Mouse (Mus musculus): ENCODE data around the gene Atn1.
"Not testable (repeated sequence)": the region's sequence is repeated elsewhere in the genome, so short reads cannot be mapped to it uniquely, and the experiment has no call there.

The Atn1 gene

DNA sequence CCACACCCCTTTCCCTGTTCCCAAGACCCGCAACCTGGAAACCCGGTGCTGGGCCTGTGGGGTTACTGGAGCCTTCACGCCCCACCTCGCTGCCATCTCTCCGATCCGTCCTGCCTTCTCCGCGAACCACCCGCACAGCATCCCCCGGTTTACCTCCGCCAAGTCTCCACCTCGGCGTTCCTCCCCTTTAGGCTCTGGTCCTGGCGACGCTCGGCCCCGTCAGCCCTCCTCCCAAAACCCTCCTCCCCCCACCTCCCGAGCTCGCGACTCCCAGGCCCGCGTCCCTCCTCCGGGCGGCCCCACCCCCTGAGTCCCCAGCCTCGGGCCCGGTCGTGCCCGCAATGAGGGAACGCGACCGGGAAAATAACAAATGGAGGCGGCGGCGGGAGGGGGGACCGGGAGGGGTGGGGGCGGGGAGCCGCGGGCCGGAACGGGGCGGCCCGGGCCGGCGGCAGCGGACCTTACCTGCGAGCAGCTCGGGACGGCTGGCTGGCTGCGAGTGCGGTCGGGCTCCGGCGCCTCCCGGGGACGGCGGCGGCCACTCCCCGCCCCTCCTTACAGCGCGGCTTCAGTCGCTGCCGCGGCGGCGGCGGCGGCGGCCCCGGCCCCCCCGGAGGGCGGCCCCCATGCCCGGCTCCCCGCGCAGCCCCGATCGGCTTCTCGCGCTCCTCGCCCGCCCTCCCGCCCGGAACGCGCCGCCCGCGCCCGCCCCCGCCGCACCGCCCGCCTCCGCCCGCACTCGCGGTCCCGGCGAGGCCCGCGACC is at the start of gene Atn1, which contains the start of gene Gm45234:
Atn1 (minus strand) TSS at position 694 of the 765 bp plus-strand sequence.
Gm45234 (minus strand) TSS at position 191 of the 765 bp plus-strand sequence.
- peak; percentile 17; the same call in 1 of the 2 replicates for ATAC-seq (ENCODE audit: insufficient number of reproducible peaks, low FRiP score, low TSS enrichment)

- ATAC-seq (ENCODE audit: insufficient number of reproducible peaks, low FRiP score, low TSS enrichment) = peak; percentile 59; the same call in 1 of the 2 replicates
Observed at GRCm38 (mm10) chr6:124805341-124806321, 49.3 kb upstream of the Atn1 start.

GRCm38 (mm10) chr6:124804341-124804740 is 48.0 kb upstream of the Atn1 start:
- no peak for ATAC-seq (ENCODE audit: insufficient number of reproducible peaks, low FRiP score, low TSS enrichment)

DNA sequence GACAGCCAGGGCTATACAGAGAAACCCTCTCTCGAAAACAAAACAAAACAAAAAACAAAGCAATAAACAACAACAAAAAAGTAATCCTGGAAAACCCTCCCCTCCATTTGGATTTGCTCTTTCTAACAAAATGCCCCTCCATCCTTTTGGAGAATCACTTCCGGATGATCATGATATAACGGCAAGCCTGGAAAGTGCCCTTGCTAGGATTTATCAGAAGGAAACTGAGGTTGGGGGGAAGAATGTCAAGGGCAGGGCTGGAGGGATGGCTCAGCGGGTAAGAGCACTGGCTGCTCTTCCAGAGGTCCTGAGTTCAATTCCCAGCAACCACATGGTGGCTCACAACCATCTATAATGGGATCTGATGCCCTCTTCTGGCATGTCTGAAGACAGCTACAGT is 47.4 kb upstream of the Atn1 start:
- ATAC-seq (ENCODE audit: insufficient number of reproducible peaks, low FRiP score, low TSS enrichment) = not testable (repeated sequence)

DNA sequence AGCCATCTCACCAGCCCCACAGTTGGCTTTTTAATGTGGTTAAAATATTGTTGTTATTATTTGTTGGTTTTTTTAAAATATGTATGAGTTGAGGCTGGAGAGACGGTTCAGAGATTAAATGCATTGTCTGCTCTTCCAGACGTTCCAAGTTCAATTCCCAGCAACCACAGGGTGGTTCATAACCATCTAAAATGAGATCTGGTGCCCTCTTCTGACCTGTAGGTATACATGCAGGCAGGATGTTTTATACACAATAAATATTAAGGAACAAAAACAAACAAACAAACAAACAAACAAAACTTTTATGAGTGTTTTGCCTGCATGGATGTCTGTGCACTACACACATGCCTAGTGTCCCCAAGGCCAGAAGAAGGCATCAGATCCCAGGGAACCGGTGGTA is 46.7 kb upstream of the Atn1 start:
- no peak for ATAC-seq (ENCODE audit: insufficient number of reproducible peaks, low FRiP score, low TSS enrichment)

GRCm38 (mm10) chr6:124802400-124802799 is 46.1 kb upstream of the Atn1 start:
- not testable (repeated sequence) for ATAC-seq (ENCODE audit: insufficient number of reproducible peaks, low FRiP score, low TSS enrichment)

DNA sequence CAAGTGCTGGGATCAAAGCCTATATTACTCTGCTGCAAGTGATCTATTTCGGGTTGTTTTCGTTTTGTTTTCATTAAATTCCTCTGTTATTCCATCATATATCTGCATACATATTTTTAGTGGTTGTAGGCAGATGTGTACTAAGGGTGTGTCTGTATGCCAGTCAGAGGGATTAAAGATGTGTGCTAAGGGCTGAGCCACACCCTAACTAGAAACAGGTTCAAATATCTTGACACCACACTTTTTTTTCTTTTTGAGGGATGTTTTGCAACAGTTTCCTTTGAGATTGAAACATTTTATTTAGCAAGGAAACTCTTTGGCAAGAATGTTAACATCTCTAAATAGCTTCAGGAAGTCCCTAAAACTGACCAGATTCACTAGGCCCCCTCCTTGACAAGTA is 39.9 kb upstream of the Atn1 start:
- ATAC-seq (ENCODE audit: insufficient number of reproducible peaks, low FRiP score, low TSS enrichment) = no peak

- ATAC-seq (ENCODE audit: insufficient number of reproducible peaks, low FRiP score, low TSS enrichment) = no peak
Observed at GRCm38 (mm10) chr6:124795781-124796180, 39.5 kb upstream of the Atn1 start.

- ATAC-seq (ENCODE audit: insufficient number of reproducible peaks, low FRiP score, low TSS enrichment) = no peak
Observed at GRCm38 (mm10) chr6:124791911-124792310, 35.6 kb upstream of the Atn1 start.

- no peak for ATAC-seq (ENCODE audit: insufficient number of reproducible peaks, low FRiP score, low TSS enrichment)
Observed at GRCm38 (mm10) chr6:124790121-124790520, 33.8 kb upstream of the Atn1 start.

DNA sequence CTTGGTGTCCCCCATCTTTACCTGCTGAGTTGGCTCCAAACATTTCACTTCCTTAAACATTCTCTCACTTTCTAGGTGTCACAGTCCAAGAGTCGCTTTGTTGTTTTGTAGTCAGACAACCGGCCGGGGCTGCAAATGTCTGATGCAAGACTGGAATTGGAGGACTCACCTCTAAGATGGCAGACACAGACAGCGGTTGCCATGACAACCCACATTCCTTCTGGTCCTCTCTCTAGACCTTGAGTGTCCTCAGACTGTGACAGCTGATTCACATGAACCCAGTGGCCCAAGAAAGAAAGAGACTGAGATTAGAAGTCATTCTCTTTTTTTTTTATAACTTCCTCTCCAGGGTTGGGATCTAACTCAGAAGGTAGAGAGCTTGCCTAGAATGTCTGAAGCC is 33.2 kb upstream of the Atn1 start:
- no peak for ATAC-seq (ENCODE audit: insufficient number of reproducible peaks, low FRiP score, low TSS enrichment)

GRCm38 (mm10) chr6:124787722-124788121 is 31.4 kb upstream of the Atn1 start:
- ATAC-seq (ENCODE audit: insufficient number of reproducible peaks, low FRiP score, low TSS enrichment) = no peak

DNA sequence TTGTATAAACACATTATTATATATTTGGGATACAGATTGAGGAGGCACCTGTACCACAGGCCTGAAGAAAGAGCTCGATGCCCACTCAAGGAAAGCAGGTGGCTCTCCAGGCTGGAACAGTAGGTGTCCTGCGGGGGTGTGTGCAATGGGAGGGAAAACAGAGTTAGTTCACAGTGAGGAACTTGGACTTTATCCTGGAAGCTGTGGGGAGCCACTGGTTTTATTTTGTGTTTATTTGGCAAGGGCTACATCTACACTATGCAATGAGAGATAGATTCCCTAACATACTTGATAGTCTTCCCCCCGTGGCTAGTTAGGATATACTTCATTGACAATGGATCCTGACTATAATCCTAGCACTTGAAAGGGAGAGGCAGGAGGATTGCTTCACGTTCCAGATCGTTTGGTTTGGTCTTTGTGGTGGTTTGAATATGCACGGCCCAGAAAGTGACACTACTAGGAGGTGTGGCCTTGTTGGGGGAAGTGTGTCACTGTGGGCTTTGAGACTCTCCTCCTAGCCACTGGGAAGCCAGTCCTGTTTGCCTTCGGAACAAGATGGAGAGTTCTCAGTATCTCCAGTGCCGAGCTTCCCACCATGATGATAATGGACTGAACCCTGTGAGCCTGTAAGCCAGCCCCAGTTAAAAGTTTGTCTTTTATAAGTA is 30.6 kb upstream of the Atn1 start:
- ATAC-seq (ENCODE audit: insufficient number of reproducible peaks, low FRiP score, low TSS enrichment) = peak; percentile 83

GRCm38 (mm10) chr6:124782436-124782835 is 26.1 kb upstream of the Atn1 start:
- ATAC-seq (ENCODE audit: insufficient number of reproducible peaks, low FRiP score, low TSS enrichment) = no peak

DNA sequence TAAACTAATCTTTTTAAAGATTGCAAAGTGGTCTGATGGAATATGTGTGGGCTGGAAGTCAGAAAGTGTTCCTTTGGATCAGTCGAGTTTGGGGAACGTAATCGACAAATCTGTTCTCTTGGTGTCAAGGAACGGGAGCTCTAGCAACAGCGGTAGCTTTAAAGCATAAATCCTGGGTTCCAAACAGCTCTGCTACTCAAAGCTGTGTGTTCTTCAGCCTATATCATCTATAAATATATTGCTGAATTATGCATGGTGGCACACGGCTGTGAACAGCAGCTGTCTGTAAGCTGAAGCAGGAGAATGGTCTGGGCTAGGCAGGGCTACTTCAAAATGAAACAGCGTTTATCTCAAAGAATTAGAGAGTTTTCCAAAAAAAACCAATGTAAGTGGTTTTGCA is 24.6 kb upstream of the Atn1 start:
- no peak for ATAC-seq (ENCODE audit: insufficient number of reproducible peaks, low FRiP score, low TSS enrichment)

- ATAC-seq (ENCODE audit: insufficient number of reproducible peaks, low FRiP score, low TSS enrichment) = no peak
Observed at GRCm38 (mm10) chr6:124779984-124780416, 23.7 kb upstream of the Atn1 start.

GRCm38 (mm10) chr6:124779222-124779983 is 23.1 kb upstream of the Atn1 start, which contains the start of gene Lrrc23:
Gene Lrrc23, minus strand, starts transcription at chr6:124779727.
- no peak for ATAC-seq (ENCODE audit: insufficient number of reproducible peaks, low FRiP score, low TSS enrichment)

GRCm38 (mm10) chr6:124770511-124770910 is 14.2 kb upstream of the Atn1 start:
- no peak for ATAC-seq (ENCODE audit: insufficient number of reproducible peaks, low FRiP score, low TSS enrichment)

GRCm38 (mm10) chr6:124770013-124770412 is 13.7 kb upstream of the Atn1 start:
- ATAC-seq (ENCODE audit: insufficient number of reproducible peaks, low FRiP score, low TSS enrichment) = no peak

All from cerebellum, adult (tissue).